Mouse (Mus musculus): ENCODE results near the gene Arcn1.

GRCm38 (mm10) chr9:44713574-44713973 lies 54.1 kb downstream of the Arcn1 start:
- TF ChIP-seq CTCF (IDR thresholded peaks at IDR 0.05; ENCODE audit: low read depth, low read length), result no peak
- no peak for TF ChIP-seq POLR2A (IDR thresholded peaks at IDR 0.05; ENCODE audit: borderline replicate concordance, low read depth, low read length)
